Mouse (Mus musculus) right cerebral cortex, adult 2 months (tissue): ENCODE data around the gene Klk1b27.
A peak's percentile ranks its signal among the peaks of the same experiment; 100 is the strongest.
"Not testable (repeated sequence)": the region's sequence is repeated elsewhere in the genome, so short reads cannot be mapped to it uniquely, and the experiment has no call there.

Experiments
- DNase-seq, 2 experiments: peaks; one replicate each; pipeline ENCODE4 v3.0.0; 2021 to 2022; ENCODE audit warnings: low spot score in 2 of 2

Klk1b27 gene

DNA sequence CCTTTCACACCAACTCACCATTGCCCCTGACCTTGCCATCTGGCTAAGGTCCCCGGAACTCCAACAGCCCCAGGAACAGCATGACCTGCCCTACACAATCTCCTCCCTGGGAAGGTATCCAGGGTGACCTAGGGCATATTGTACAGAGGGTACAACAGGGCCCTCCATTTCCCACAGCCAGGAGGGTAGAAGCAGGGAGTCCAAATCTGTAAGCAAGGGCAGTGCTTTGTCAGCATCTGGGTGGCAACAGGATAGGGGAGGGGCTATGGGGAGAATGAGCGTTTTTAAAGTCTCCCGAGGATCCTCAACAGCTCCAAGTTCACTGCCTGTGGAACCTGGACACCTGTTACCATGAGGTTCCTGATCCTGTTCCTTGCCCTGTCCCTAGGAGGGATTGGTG lies at the start of gene Klk1b27:
Gene Klk1b27 (plus strand): TSS at position 301 of the 400 bp plus-strand sequence.
- not testable (repeated sequence) for DNase-seq

DNA sequence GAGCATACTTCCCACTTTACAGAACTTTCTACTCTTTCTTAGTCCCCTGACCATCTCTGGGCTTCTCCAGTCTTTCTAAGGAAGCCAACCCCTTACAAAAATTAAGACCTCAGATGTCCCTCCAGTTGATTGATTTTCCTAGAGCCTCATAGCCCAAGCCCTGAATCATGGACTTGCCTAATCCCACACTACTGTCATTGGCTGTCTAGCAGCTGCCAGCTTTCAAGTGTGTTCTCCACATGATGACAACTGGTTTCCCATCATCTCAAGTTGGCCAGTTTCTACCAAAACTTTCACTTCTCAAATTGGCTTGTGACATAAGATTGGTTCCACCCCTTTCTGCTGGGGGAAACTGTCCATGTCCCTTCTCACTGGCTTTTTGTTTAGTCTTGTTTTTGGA lies 47.2 kb upstream of the Klk1b27 start:
- DNase-seq = no peak

DNA sequence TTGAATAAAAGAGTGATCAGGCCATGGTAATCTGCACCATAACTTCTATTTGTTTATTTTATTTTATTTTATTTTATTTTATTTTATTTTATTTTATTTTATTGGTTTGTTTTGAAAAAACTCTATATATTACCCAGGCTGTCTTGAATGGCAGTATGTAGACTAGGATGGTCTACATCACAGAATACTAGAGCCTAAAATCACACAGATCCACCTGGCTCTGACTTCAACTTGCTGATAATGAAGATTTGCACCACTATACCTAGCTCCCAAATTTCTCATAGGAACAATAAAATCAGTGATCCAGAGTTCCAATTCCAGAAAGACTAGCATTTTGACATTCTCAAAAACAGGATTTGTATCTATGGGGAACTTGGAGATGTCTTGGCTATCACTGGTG lies 40.2 kb upstream of the Klk1b27 start, which contains the start of gene Klk1b26:
Gene Klk1b26 (plus strand): TSS at position 301 of the 400 bp plus-strand sequence.
- DNase-seq = not testable (repeated sequence)

DNA sequence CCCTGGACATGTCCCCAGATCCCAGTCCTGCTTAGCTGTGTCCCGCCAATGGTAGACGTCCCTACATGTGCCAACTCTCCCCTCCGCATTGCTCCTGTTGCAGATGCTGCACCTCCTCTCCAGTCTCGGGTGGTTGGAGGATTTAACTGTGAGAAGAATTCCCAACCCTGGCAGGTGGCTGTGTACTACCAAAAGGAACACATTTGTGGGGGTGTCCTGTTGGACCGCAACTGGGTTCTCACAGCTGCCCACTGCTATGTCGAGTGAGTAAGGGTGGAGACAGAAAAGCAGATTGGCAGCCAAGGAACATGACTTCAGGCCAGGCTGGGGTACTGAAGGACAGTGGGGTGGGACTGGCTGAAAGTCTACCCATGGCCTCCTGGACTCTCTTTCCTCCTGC lies 37.4 kb upstream of the Klk1b27 start:
- DNase-seq = peak; percentile 10 to 25

DNA sequence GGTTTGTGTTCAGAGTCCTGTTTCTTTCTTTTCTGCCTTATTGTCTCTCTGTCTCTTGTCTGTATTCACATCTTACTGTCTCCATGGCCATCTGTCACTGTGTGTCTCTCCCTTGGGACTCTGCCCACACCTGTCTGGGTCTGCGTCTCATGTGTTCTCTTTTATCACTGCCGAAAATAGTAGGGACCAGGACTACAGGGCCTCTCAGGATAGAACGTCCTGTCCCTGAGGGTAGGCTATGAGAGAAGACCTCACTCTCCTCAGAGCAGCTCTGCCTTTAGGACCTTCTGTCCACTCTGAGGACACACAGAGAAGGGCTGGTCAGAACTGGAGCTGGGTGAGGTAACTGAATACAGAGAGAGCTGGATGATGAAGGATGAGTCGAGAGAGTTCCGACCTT lies 37.0 kb upstream of the Klk1b27 start:
- peak in 1 of 2 experiments; percentile 4 for DNase-seq

DNA sequence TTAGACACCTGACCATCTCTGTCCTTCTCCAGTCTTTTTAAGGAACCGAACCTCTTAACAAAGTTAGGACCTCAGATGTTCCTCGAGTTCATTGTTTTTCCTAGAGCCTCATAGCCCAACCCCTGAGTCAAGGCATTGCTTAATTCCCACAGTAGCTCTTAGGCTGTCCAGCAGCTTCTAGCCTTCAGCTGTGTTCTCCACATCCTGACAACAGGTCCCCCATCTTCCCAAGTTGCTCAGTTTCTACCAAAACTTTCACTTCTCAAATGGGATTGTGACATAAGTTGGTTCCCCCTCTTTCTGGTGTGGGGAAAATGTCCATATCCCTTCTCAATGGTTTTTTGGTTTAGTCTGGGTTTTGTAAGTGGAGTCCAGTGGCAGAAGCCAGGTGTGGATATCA lies 20.0 kb downstream of the Klk1b27 start:
- no peak for DNase-seq

DNA sequence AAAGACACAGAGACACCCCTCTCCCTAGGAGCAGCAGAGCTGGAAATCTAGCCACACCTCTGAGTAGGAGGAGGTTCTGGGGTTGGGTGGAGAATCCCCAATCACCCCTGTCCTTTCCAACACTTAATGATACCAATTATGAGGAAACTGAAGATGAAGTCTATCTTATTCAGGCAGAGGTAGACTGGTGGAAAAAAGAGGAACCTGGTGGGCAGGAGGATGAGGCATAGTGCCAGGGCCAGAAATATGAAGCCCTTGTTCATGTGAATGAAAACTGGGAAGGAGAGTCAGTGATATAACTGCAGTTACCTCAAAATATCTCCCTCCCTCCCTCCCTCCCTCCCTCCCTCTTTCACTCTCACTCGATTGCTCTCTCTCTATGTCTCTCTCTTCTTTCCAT lies 25.6 kb downstream of the Klk1b27 start:
- DNase-seq = peak in 1 of 2 experiments; percentile 1

DNA sequence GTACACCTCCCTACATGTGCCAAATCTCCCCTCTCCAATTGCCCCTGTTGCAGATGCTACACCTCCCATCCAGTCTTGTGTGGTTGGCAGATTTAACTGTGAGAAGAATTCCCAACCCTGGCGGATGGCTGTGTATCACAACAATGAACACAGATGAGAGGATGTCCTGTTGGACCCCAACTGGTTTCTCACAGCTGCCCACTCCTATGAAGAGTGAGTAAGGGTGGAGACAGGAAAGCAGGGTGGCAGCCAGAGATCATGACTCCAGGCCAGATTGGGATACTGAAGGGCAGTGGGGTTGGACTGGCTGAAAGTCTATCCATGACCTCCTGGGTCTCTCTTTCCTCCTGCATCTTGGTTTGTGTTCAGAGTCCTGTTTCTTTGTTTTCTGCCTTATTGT lies 44.0 kb downstream of the Klk1b27 start:
- DNase-seq = no peak

DNA sequence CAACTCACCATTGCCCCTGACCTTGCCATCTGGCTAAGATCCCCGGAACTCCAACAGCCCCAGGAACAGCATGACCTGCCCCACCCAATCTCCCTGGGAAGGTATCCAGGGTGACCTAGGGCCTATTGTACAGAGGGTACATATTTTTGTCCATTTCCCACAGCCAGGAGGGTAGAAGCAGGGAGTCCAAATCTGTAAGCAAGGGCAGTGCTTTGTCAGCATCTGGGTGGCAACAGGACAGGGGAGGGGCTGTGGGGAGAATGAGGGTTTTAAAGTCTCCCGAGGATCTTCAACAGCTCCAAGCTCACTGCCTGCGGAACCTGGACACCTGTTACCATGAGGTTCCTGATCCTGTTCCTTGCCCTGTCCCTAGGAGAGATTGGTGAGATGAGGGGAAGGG lies 49.9 kb downstream of the Klk1b27 start, which contains the start of gene Klk1b21:
Gene Klk1b21 (plus strand): TSS at position 301 of the 400 bp plus-strand sequence.
- DNase-seq = not testable (repeated sequence)
